Comparison of ENCODE assay signal across 21 mouse cellular contexts in the genomic region with DNA sequence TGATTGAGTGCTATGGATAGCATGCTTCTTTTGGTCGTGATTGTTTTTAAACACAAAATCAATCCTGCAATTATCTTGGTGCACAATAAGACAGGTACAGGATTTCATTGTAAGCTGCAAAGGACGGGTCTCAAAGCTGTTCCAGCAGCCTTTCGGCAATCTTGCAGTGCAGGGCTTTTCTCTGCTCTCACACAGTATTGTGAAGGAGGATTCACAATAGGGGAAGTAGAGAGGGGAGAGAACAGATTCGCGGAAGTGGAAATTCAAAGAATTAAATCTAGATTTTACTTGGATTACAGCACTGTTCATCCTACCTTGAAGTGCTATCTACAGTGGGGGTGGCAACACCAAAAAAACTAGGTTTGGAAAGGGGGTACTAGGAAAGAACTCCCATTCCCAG. TPM values are rescaled to one million over a fixed set of nuclear protein-coding genes. Genes with fewer than 3 reads are reported as not detected.
"Had no signal": no experiment of that assay in that cellular context is flagged by ENCODE, and none has a peak within 500 bp of the region (broad histone marks: within the 10 kb centered on the region; RNA-seq: fewer than 3 reads in every experiment).

No protein-coding gene starts in this region.

- DNase-seq: kidney, adult 2 months; kidney, postnatal 25 days; layer of hippocampus, adult 9-11 months; liver; liver, embryonic 13.5 days; right cerebral cortex, adult 18-20 months; right cerebral cortex, postnatal 14 days; right cerebral cortex, postnatal 4 days; thymus, postnatal 25 days had no signal

- H3K27ac ChIP-seq: kidney, postnatal 0 days; layer of hippocampus, adult 2 months; limb, embryonic 10.5 days; limb, embryonic 13.5 days; liver, embryonic 13.5 days; midbrain, embryonic 12.5 days; midbrain, embryonic 15.5 days; neural tube, embryonic 12.5 days; neural tube, embryonic 15.5 days had no signal

- H3K9me3 ChIP-seq: limb, embryonic 10.5 days; limb, embryonic 13.5 days; liver, embryonic 13.5 days; midbrain, embryonic 12.5 days; midbrain, embryonic 15.5 days; neural tube, embryonic 12.5 days; neural tube, embryonic 15.5 days had no signal

- H3K4me2 ChIP-seq: limb, embryonic 13.5 days; liver, embryonic 13.5 days; midbrain, embryonic 12.5 days; midbrain, embryonic 15.5 days; neural tube, embryonic 12.5 days; neural tube, embryonic 15.5 days had no signal

- H3K36me3 ChIP-seq: limb, embryonic 10.5 days; liver, embryonic 13.5 days; midbrain, embryonic 12.5 days; midbrain, embryonic 15.5 days; neural tube, embryonic 15.5 days had no signal

- ATAC-seq: midbrain, embryonic 15.5 days had no signal

- H3K9ac ChIP-seq: limb, embryonic 13.5 days; liver, embryonic 13.5 days; midbrain, embryonic 12.5 days; midbrain, embryonic 15.5 days; neural tube, embryonic 12.5 days; neural tube, embryonic 15.5 days had no signal

- H3K4me1 ChIP-seq: limb, embryonic 10.5 days; limb, embryonic 13.5 days; midbrain, embryonic 12.5 days; midbrain, embryonic 15.5 days; neural tube, embryonic 12.5 days; neural tube, embryonic 15.5 days had no signal

- H3K27me3 ChIP-seq: limb, embryonic 13.5 days; liver, embryonic 13.5 days; midbrain, embryonic 12.5 days; midbrain, embryonic 15.5 days; neural tube, embryonic 12.5 days; neural tube, embryonic 15.5 days had no signal

- H3K4me3 ChIP-seq: layer of hippocampus, adult 2 months; limb, embryonic 10.5 days; limb, embryonic 13.5 days; liver, embryonic 13.5 days; midbrain, embryonic 12.5 days; midbrain, embryonic 15.5 days; neural tube, embryonic 12.5 days; neural tube, embryonic 15.5 days had no signal

RNA-seq across cellular contexts. Expression of a gene that starts 0.7 kb away (rescaled TPM):
- total RNA-seq: layer of hippocampus, adult 2 months; layer of hippocampus, postnatal 25 days; left cerebral cortex, adult 18-20 months; left cerebral cortex, postnatal 25 days had no signal
- polyA plus RNA-seq: kidney, adult 2 months; large intestine, adult 2 months had no signal
